Mouse (Mus musculus): ENCODE measurements at regions not wholly inside any gene's neighbourhood (a gene's known extent, or its start where the extent isn't known, plus 50 kb on each side); places are given as distances from the start of the nearest gene placed in this dataset.

- H3K27me3 ChIP-seq (ENCODE audit: insufficient read depth, low read length), result no peaks in the 10 kb centered on the region
- no peak overlapping the region for H3K27ac ChIP-seq (ENCODE audit: low read depth, low read length)
- no peak for DNase-seq (ENCODE audit: low spot score)
- no peak overlapping the region for H3K9ac ChIP-seq (replicated peaks; ENCODE audit: low read length, poor library complexity, severe bottlenecking)
- H3K4me3 ChIP-seq (ENCODE audit: low read depth, low read length), result no peak overlapping the region
- no peak; the same call in 1 of the 2 replicates for TF ChIP-seq CTCF (IDR thresholded peaks at IDR 0.05)
- no peaks in the 10 kb centered on the region for H3K36me3 ChIP-seq (ENCODE audit: insufficient read depth, low read length)
- no peaks in the 10 kb centered on the region for H3K9me3 ChIP-seq (ENCODE audit: low read length)
- no peaks in the 10 kb centered on the region for H3K4me1 ChIP-seq (ENCODE audit: insufficient read depth, low read length)
- ATAC-seq (ENCODE audit: low FRiP score), result no peak
- H3K4me2 ChIP-seq (ENCODE audit: low read depth, low read length, poor library complexity, severe bottlenecking), result no peak overlapping the region
Measured at GRCm38 (mm10) chr3:155530811-155531210, 437.6 kb downstream of the Lrriq3 start.

DNA sequence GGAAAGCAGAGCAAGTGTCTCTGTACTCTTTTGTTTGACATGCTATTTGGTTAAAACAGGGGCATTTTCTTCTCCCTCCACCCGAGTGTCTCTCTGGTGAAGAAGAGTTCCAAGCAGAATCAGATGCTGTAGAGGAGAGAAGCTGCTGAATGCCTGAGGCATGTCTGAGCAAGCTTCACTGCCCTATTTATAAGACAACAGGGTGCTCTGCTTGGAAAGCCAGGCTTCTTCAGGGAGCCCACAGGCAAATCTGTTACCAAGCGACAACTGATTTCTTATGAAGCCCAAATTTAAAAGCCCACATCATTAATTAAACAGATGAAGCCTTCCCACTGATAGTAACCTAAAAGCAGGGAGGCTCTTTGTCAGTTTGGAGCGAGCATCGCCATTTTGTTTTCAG is 438.8 kb downstream of the Lrriq3 start:
- ATAC-seq (ENCODE audit: low FRiP score), result 0 out of 2 replicates have a peak, but pooled peaks have one; percentile 20

GRCm38 (mm10) chr3:155548204-155548603 is 455.0 kb downstream of the Lrriq3 start:
- TF ChIP-seq CTCF (IDR thresholded peaks at IDR 0.05), result no peak

More for the DNA sequence above, 438.8 kb downstream of the Lrriq3 start:
- no peak overlapping the region for H3K4me3 ChIP-seq (ENCODE audit: low read depth, low read length)
- no peak for TF ChIP-seq CTCF (IDR thresholded peaks at IDR 0.05)
- 65% methylated on average over 4 of the region's 4 CpGs for WGBS
- H3K27ac ChIP-seq (ENCODE audit: low read depth, low read length), result no peak overlapping the region
- no peak overlapping the region for H3K4me2 ChIP-seq (ENCODE audit: low read depth, low read length, poor library complexity, severe bottlenecking)
- H3K9ac ChIP-seq (replicated peaks; ENCODE audit: low read length, poor library complexity, severe bottlenecking), result no peak overlapping the region
- H3K36me3 ChIP-seq (ENCODE audit: insufficient read depth, low read length), result no peaks in the 10 kb centered on the region
- H3K9me3 ChIP-seq (ENCODE audit: low read length), result no peaks in the 10 kb centered on the region
- peak; percentile 40 for DNase-seq (ENCODE audit: low spot score)
- no peaks in the 10 kb centered on the region for H3K27me3 ChIP-seq (ENCODE audit: insufficient read depth, low read length)
- no peaks in the 10 kb centered on the region for H3K4me1 ChIP-seq (ENCODE audit: insufficient read depth, low read length)

GRCm38 (mm10) chr3:155577111-155577510 is 483.9 kb downstream of the Lrriq3 start:
- no peaks in the 10 kb centered on the region for H3K9me3 ChIP-seq (ENCODE audit: low read length)
- H3K27me3 ChIP-seq (ENCODE audit: insufficient read depth, low read length), result no peaks in the 10 kb centered on the region
- 18% methylated on average over 2 of the region's 2 CpGs for WGBS
- no peak overlapping the region for H3K4me2 ChIP-seq (ENCODE audit: low read depth, low read length, poor library complexity, severe bottlenecking)
- no peak for TF ChIP-seq CTCF (IDR thresholded peaks at IDR 0.05)
- H3K9ac ChIP-seq (replicated peaks; ENCODE audit: low read length, poor library complexity, severe bottlenecking), result no peak overlapping the region
- ATAC-seq (ENCODE audit: low FRiP score) (no peak), DNase-seq (ENCODE audit: low spot score) (no peak)
- no peaks in the 10 kb centered on the region for H3K4me1 ChIP-seq (ENCODE audit: insufficient read depth, low read length)
- H3K27ac ChIP-seq (ENCODE audit: low read depth, low read length), result no peak overlapping the region
- no peaks in the 10 kb centered on the region for H3K36me3 ChIP-seq (ENCODE audit: insufficient read depth, low read length)
- H3K4me3 ChIP-seq (ENCODE audit: low read depth, low read length), result no peak overlapping the region

More at GRCm38 (mm10) chr3:155548204-155548603, 455.0 kb downstream of the Lrriq3 start:
- no peak overlapping the region for H3K4me2 ChIP-seq (ENCODE audit: low read depth, low read length, poor library complexity, severe bottlenecking)
- no peaks in the 10 kb centered on the region for H3K4me1 ChIP-seq (ENCODE audit: insufficient read depth, low read length)
- H3K9me3 ChIP-seq (ENCODE audit: low read length), result no peaks in the 10 kb centered on the region
- ATAC-seq (ENCODE audit: low FRiP score) (no peak), DNase-seq (ENCODE audit: low spot score) (no peak)
- no peaks in the 10 kb centered on the region for H3K27me3 ChIP-seq (ENCODE audit: insufficient read depth, low read length)
- H3K9ac ChIP-seq (replicated peaks; ENCODE audit: low read length, poor library complexity, severe bottlenecking), result no peak overlapping the region
- 78% methylated on average over 6 of the region's 6 CpGs for WGBS
- no peak overlapping the region for H3K4me3 ChIP-seq (ENCODE audit: low read depth, low read length)
- no peak overlapping the region for H3K27ac ChIP-seq (ENCODE audit: low read depth, low read length)
- H3K36me3 ChIP-seq (ENCODE audit: insufficient read depth, low read length), result no peaks in the 10 kb centered on the region

DNA sequence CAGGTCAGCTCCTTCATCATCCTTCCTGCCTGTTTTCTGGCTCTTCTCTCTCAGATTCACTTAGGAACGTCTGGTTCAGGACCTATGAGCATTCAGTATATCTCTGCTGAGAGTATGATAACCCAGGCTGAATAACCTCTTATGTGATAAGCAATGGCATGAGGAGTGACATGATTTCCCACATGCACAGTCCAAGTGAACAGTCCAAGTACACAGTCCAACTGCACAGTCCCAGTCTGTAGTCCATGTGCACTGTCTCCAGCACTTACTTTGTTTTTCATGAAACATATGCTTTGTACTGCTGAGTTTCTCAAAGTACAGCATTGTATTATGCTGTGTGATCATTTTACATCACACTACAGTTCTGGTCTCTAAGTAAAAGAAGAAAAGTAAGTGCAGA is 510.8 kb downstream of the Lrriq3 start:
- Histone ChIP-seq H3K27ac (ENCODE audit: low read depth, low read length) (no peak overlapping the region), H3K27me3 (ENCODE audit: insufficient read depth, low read length) (no peaks in the 10 kb centered on the region), H3K4me2 (ENCODE audit: low read depth, low read length, poor library complexity, severe bottlenecking) (no peak overlapping the region), H3K36me3 (ENCODE audit: insufficient read depth, low read length) (no peaks in the 10 kb centered on the region), H3K9ac (replicated peaks; ENCODE audit: low read length, poor library complexity, severe bottlenecking) (no peak overlapping the region), H3K9me3 (ENCODE audit: low read length) (no peaks in the 10 kb centered on the region), H3K4me3 (ENCODE audit: low read depth, low read length) (no peak overlapping the region), H3K4me1 (ENCODE audit: insufficient read depth, low read length) (no peaks in the 10 kb centered on the region)
- ATAC-seq (ENCODE audit: low FRiP score) (no peak), DNase-seq (ENCODE audit: low spot score) (no peak)
- TF ChIP-seq CTCF (IDR thresholded peaks at IDR 0.05), result no peak
- 70% methylated on average over 1 of the region's 1 CpGs for WGBS
